Mouse (Mus musculus) liver, embryonic 14.5 days (tissue): Measurements from ENCODE around the gene Sbno2. TPM values are rescaled to one million over a fixed set of nuclear protein-coding genes. Genes with fewer than 3 reads are reported as not detected.

ENCODE experiments used
- ATAC-seq: fragments of 200-750 bp; cut with Nextera tagmentation; 2 replicates; pipeline ENCODE4 v1.8.0; 2017; ENCODE audit warnings: moderate number of reproducible peaks, mild to moderate bottlenecking, moderate library complexity; ENCODE audit not compliant: insufficient read depth
- DNase-seq, 3 experiments: peaks; one replicate each; pipeline ENCODE4 v3.0.0-alpha.2; 2012 to 2013; ENCODE audit warnings: low read depth in 3 of 3, low spot score in 3 of 3
- H3K27ac ChIP-seq: fragments of 300-500 bp; sonication (generic); 2 replicates; pipeline ENCODE4 v1.5.1; 2014; ENCODE audit warnings: moderate library complexity, mild to moderate bottlenecking, control low read depth, inconsistent platforms
- H3K27me3 ChIP-seq: fragments of 300-500 bp; sonication (generic); 2 replicates; pipeline ENCODE4 v1.6.1; 2014; ENCODE audit warnings: mild to moderate bottlenecking, low read length, moderate library complexity; ENCODE audit not compliant: control insufficient read depth, insufficient read depth
- H3K36me3 ChIP-seq: fragments of 300-500 bp; sonication (generic); replicated peaks from 2 replicates; pipeline ENCODE4 v1.6.1; 2014; ENCODE audit warnings: low read depth; ENCODE audit not compliant: control insufficient read depth, insufficient read depth
- H3K4me1 ChIP-seq, 2 experiments: fragments of 200-500 bp in 1 of 2; fragments of 300-500 bp in 1 of 2; sonication (generic) in 1 of 2; replicated peaks; 2 replicates each; pipeline ENCODE4 v1.6.1; 2012 to 2014; ENCODE audit warnings: antibody characterized with exemption in 1 of 2, inconsistent platforms in 1 of 2, low read length in 1 of 2; ENCODE audit not compliant: control insufficient read depth in 2 of 2, insufficient read depth in 2 of 2
- H3K4me2 ChIP-seq: fragments of 300-500 bp; sonication (generic); 2 replicates; pipeline ENCODE4 v1.6.1; 2014; ENCODE audit warnings: low read depth, mild to moderate bottlenecking, control low read depth, moderate library complexity
- H3K4me3 ChIP-seq, 2 experiments: fragments of 200-500 bp in 1 of 2; fragments of 300-500 bp in 1 of 2; sonication (generic) in 1 of 2; 2 replicates each; pipeline ENCODE4 v1.5.1; 2012 to 2014; ENCODE audit warnings: low read depth in 2 of 2, low read length in 2 of 2, mild to moderate bottlenecking in 2 of 2, control low read depth in 1 of 2, inconsistent platforms in 1 of 2, moderate library complexity in 1 of 2; ENCODE audit not compliant: insufficient read depth in 1 of 2
- H3K9ac ChIP-seq: fragments of 300-500 bp; sonication (generic); replicated peaks from 2 replicates; pipeline ENCODE4 v1.6.1; 2014; ENCODE audit warnings: mild to moderate bottlenecking, control low read depth, moderate library complexity
- H3K9me3 ChIP-seq: fragments of 300-500 bp; sonication (generic); 2 replicates; pipeline ENCODE4 v1.6.1; 2016; ENCODE audit warnings: low read length, mixed read lengths; ENCODE audit not compliant: control insufficient read depth
- CTCF ChIP-seq: IDR thresholded peaks from 2 replicates; pipeline ENCODE4 v1.5.1; 2016; ENCODE audit warnings: antibody characterized with exemption, low read depth, control low read depth
- EP300 ChIP-seq: IDR thresholded peaks from 2 replicates; pipeline ENCODE4 v1.6.1; 2016; ENCODE audit warnings: antibody characterized with exemption, low read depth
- WGBS: fragments of 180-500 bp; shearing (Covaris S2); extraction: QIAGEN DNeasy Blood & Tissue Kit; methylation state at CpG from one replicate; pipeline ENCODE4 v1.1.7; 2014; ENCODE audit not compliant: insufficient replicate concordance; 5-methylcytosine and 5-hydroxymethylcytosine counted together
- polyA plus RNA-seq, 2 experiments: library from polyadenylated mRNA; depleted of rRNA in 1 of 2; stranded (reverse) in 1 of 2; unstranded in 1 of 2; fragments of >200 nt; fragmentation: Nextera tagmentation in 1 of 2; extraction: Ambion mirVana in 1 of 2; gene quantifications; 2 replicates each; pipeline versions ENCODE4 v1.2.1 to v1.2.3; 2012 to 2014

Gene Sbno2
- polyA plus RNA-seq, 2 experiments = 6.6 to 10.0 TPM

- no peak overlapping the region for H3K4me3 ChIP-seq
- H3K4me1 ChIP-seq = no peaks in the 10 kb centered on the region
- H3K27ac ChIP-seq = no peak overlapping the region
- ATAC-seq = no peak
- 81% methylated on average over 23 of the region's 23 CpGs for WGBS
- H3K9ac ChIP-seq = no peak overlapping the region
- H3K36me3 ChIP-seq = peaks cover 29% of the 10 kb centered on the region
- TF ChIP-seq EP300 = no peak
- TF ChIP-seq CTCF = peak; percentile 43
- no peak overlapping the region for H3K4me2 ChIP-seq
- DNase-seq = no peak
- no peaks in the 10 kb centered on the region for H3K27me3 ChIP-seq
- H3K9me3 ChIP-seq = no peaks in the 10 kb centered on the region
Measured at GRCm38 (mm10) chr10:80063877-80064650, 41.3 kb downstream of the Sbno2 start.

- no peak for DNase-seq
- WGBS = 92% methylated on average over 5 of the region's 5 CpGs
- no peaks in the 10 kb centered on the region for H3K4me1 ChIP-seq
Measured at GRCm38 (mm10) chr10:80063104-80063503, 42.3 kb downstream of the Sbno2 start.

DNA sequence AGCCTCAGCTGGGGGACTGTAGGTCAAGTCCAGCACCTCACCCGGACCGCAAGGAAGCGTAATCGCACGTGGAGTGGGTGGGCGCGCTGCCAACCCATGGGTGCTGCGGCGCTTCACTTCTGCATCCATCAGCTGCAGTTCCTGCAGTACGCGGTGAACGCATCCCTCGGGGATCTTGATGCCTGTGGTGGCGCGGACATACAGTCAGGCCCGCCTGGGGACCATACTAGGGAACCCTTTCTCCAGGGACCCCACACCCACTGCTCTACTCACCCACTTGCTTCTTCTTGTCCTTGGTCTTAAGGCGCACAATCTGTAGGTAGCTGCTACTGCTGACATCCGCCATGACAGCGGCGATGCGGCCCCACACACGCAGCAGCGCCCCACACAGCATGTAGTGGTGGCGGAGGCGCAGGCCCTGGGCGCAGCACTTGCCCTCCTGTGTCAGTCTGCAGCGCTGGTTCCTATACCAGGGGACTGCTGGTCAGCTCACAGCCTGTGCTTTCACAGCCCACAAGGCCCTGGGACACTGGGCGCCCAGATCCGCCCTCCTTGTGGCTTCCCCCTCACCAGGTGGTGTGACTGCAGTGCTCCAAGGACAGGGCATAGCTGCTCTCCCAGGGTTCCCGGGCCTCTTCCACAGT lies 47.6 kb downstream of the Sbno2 start:
- Histone ChIP-seq H3K27me3 (no peaks in the 10 kb centered on the region), H3K9ac (no peak overlapping the region)

More at GRCm38 (mm10) chr10:80063104-80063503, 42.3 kb downstream of the Sbno2 start:
- H3K36me3 ChIP-seq = peaks cover 32% of the 10 kb centered on the region
- no peaks in the 10 kb centered on the region for H3K9me3 ChIP-seq
- no peak overlapping the region for H3K4me2 ChIP-seq
- no peak overlapping the region for H3K9ac ChIP-seq
- no peak for ATAC-seq
- no peak overlapping the region for H3K27ac ChIP-seq
- no peaks in the 10 kb centered on the region for H3K27me3 ChIP-seq
- H3K4me3 ChIP-seq = no peak overlapping the region
- TF ChIP-seq EP300 (no peak), CTCF (no peak)

DNA sequence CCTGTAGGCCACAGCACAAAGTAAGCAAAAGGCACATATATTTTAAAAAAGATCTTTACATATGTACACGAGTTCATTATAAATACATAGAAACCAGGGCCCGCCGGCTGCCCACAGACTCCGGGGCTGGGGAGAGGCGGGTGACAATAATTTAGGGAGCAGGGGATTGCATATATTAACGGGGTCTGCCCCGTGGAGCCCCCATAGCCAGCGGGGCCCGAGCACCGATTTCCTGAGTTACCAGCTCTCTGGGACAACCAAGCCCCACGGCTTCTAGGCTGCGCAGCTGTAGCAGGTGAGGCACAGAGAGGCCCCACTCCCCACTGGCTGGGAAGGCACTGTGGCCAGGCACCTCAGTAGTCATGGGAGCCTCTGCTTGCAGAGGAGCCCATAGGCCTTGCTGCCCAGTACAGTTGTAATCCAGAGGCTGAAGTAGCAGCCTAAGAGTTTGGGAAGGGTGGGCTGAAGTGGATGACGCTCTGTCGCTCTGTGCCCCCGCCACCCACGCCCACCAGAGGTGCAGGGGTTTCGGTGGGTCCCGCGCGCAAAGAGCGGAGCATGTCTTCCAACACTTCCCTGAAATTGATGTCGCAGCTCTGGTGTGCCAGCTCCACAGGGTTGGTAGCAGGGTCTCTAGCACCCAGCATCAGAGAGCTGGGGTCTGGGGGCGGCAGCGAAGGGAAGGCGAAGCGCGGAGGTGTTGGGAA lies 48.2 kb downstream of the Sbno2 start:
- ATAC-seq (no peak), DNase-seq (no peak)
- WGBS = 90% methylated on average over 27 of the region's 27 CpGs
- Histone ChIP-seq H3K4me2 (no peak overlapping the region), H3K4me1 (peaks cover 18% of the 10 kb centered on the region in 2 experiments), H3K9me3 (no peaks in the 10 kb centered on the region), H3K9ac (no peak overlapping the region), H3K4me3 (no peak overlapping the region), H3K27ac (no peak overlapping the region), H3K36me3 (peaks cover 37% of the 10 kb centered on the region), H3K27me3 (no peaks in the 10 kb centered on the region)
- no peak for TF ChIP-seq CTCF
- TF ChIP-seq EP300 = no peak

More for the DNA sequence above, 47.6 kb downstream of the Sbno2 start:
- Histone ChIP-seq H3K9me3 (no peaks in the 10 kb centered on the region), H3K27ac (no peak overlapping the region), H3K4me3 (no peak overlapping the region), H3K4me1 (peaks cover 11% of the 10 kb centered on the region in 2 experiments), H3K4me2 (no peak overlapping the region), H3K36me3 (peaks cover 42% of the 10 kb centered on the region)
- DNase-seq = no peak
- no peak for ATAC-seq
- 85% methylated on average over 30 of the region's 30 CpGs for WGBS
- no peak for TF ChIP-seq EP300
- TF ChIP-seq CTCF = no peak

GRCm38 (mm10) chr10:80056506-80056905 lies 48.9 kb downstream of the Sbno2 start:
- TF ChIP-seq CTCF = no peak
- TF ChIP-seq EP300 = no peak
- Histone ChIP-seq H3K36me3 (peaks cover 34% of the 10 kb centered on the region), H3K27ac (no peak overlapping the region), H3K27me3 (no peaks in the 10 kb centered on the region), H3K4me2 (no peak overlapping the region), H3K4me1 (peaks cover 21 to 23% of the 10 kb centered on the region in 2 experiments), H3K9me3 (no peaks in the 10 kb centered on the region), H3K9ac (no peak overlapping the region), H3K4me3 (no peak overlapping the region)
- ATAC-seq = no peak
- DNase-seq = no peak
- 81% methylated on average over 4 of the region's 4 CpGs for WGBS
